Mouse (Mus musculus) intestine, embryonic 15.5 days (tissue): ENCODE measurements around the gene Mylk4. TPM values are rescaled to one million over a fixed set of nuclear protein-coding genes. Genes with fewer than 3 reads are reported as not detected.

Source experiments
- ATAC-seq: fragments of 200-750 bp; cut with Nextera tagmentation; 2 replicates; pipeline ENCODE4 v1.8.0; 2017; ENCODE audit warnings: moderate TSS enrichment, moderate library complexity
- H3K27ac ChIP-seq: fragments of 300-500 bp; sonication (generic); 2 replicates; pipeline ENCODE4 v1.5.1; 2015; ENCODE audit warnings: mild to moderate bottlenecking, inconsistent platforms
- H3K27me3 ChIP-seq: fragments of 300-500 bp; sonication (generic); replicated peaks from 2 replicates; pipeline ENCODE4 v1.6.1; 2015; ENCODE audit warnings: inconsistent platforms
- H3K36me3 ChIP-seq: fragments of 300-500 bp; sonication (generic); 2 replicates; pipeline ENCODE4 v1.6.1; 2015; ENCODE audit warnings: inconsistent platforms
- H3K4me1 ChIP-seq: fragments of 300-500 bp; sonication (generic); replicated peaks from 2 replicates; pipeline ENCODE4 v1.6.1; 2015; ENCODE audit warnings: inconsistent platforms
- H3K4me2 ChIP-seq: fragments of 300-500 bp; sonication (generic); replicated peaks from 2 replicates; pipeline ENCODE4 v1.6.1; 2015; ENCODE audit warnings: mild to moderate bottlenecking, inconsistent platforms
- H3K4me3 ChIP-seq: fragments of 300-500 bp; sonication (generic); replicated peaks from 2 replicates; pipeline ENCODE4 v1.5.1; 2015; ENCODE audit warnings: inconsistent platforms
- H3K9ac ChIP-seq: fragments of 300-500 bp; sonication (generic); 2 replicates; pipeline ENCODE4 v1.6.1; 2015; ENCODE audit warnings: inconsistent platforms
- H3K9me3 ChIP-seq: fragments of 300-500 bp; sonication (generic); 2 replicates; pipeline ENCODE4 v1.6.1; 2016; ENCODE audit warnings: inconsistent platforms
- WGBS: fragments of 180-500 bp; shearing (Covaris S2); methylation state at CpG from one replicate; pipeline ENCODE4 v1.1.7; 2015; 5-methylcytosine and 5-hydroxymethylcytosine counted together
- polyA plus RNA-seq: library from polyadenylated mRNA; unstranded; fragments of >200 nt; fragmentation: Nextera tagmentation; extraction: Ambion mirVana; gene quantifications from 2 replicates; pipeline ENCODE4 v1.2.1, GENCODE M21; 2015

The Mylk4 gene
- polyA plus RNA-seq, 1 experiment from 2014 or later, result 0.08 TPM

GRCm38 (mm10) chr13:32748421-32748820 is 35.3 kb downstream of the Mylk4 start:
- no peak overlapping the region for H3K4me2 ChIP-seq
- ATAC-seq, result no peak

GRCm38 (mm10) chr13:32741161-32741560 is 42.6 kb downstream of the Mylk4 start:
- Histone ChIP-seq H3K27me3 (no peaks in the 10 kb centered on the region), H3K36me3 (no peaks in the 10 kb centered on the region), H3K4me2 (no peak overlapping the region), H3K9me3 (no peaks in the 10 kb centered on the region), H3K9ac (no peak overlapping the region), H3K4me1 (no peaks in the 10 kb centered on the region), H3K4me3 (no peak overlapping the region), H3K27ac (no peak overlapping the region)
- WGBS, result 49% methylated on average over 7 of the region's 7 CpGs
- ATAC-seq, result no peak

More at GRCm38 (mm10) chr13:32748421-32748820, 35.3 kb downstream of the Mylk4 start:
- Histone ChIP-seq H3K9ac (no peak overlapping the region), H3K27ac (no peak overlapping the region), H3K4me3 (no peak overlapping the region), H3K9me3 (no peaks in the 10 kb centered on the region), H3K4me1 (no peaks in the 10 kb centered on the region), H3K36me3 (no peaks in the 10 kb centered on the region), H3K27me3 (no peaks in the 10 kb centered on the region)
- 49% methylated on average over 2 of the region's 2 CpGs for WGBS

- Histone ChIP-seq H3K9me3 (no peaks in the 10 kb centered on the region), H3K27me3 (no peaks in the 10 kb centered on the region), H3K4me3 (no peak overlapping the region), H3K4me1 (no peaks in the 10 kb centered on the region), H3K9ac (no peak overlapping the region), H3K27ac (no peak overlapping the region), H3K4me2 (no peak overlapping the region), H3K36me3 (no peaks in the 10 kb centered on the region)
- no peak for ATAC-seq
Measured at GRCm38 (mm10) chr13:32731283-32731682, 52.5 kb downstream of the Mylk4 start.

- 91% methylated on average over 5 of the region's 5 CpGs for WGBS
- Histone ChIP-seq H3K4me2 (no peak overlapping the region), H3K27me3 (no peaks in the 10 kb centered on the region), H3K9me3 (no peaks in the 10 kb centered on the region), H3K9ac (no peak overlapping the region), H3K36me3 (no peaks in the 10 kb centered on the region), H3K4me1 (no peaks in the 10 kb centered on the region), H3K27ac (no peak overlapping the region), H3K4me3 (no peak overlapping the region)
- no peak for ATAC-seq
Measured at GRCm38 (mm10) chr13:32724606-32725005, 59.1 kb downstream of the Mylk4 start.

GRCm38 (mm10) chr13:32721717-32722116 is 62.0 kb downstream of the Mylk4 start:
- no peak overlapping the region for H3K4me3 ChIP-seq
- H3K27me3 ChIP-seq, result no peaks in the 10 kb centered on the region
- no peak overlapping the region for H3K27ac ChIP-seq
- H3K4me2 ChIP-seq, result no peak overlapping the region
- no peak for ATAC-seq
- H3K9me3 ChIP-seq, result no peaks in the 10 kb centered on the region
- H3K36me3 ChIP-seq, result no peaks in the 10 kb centered on the region
- H3K4me1 ChIP-seq, result no peaks in the 10 kb centered on the region
- 90% methylated on average over 4 of the region's 4 CpGs for WGBS
- no peak overlapping the region for H3K9ac ChIP-seq

GRCm38 (mm10) chr13:32719284-32719683 is 64.5 kb downstream of the Mylk4 start:
- H3K36me3 ChIP-seq, result no peaks in the 10 kb centered on the region
- no peaks in the 10 kb centered on the region for H3K9me3 ChIP-seq
- ATAC-seq, result no peak
- no peaks in the 10 kb centered on the region for H3K27me3 ChIP-seq
- no peaks in the 10 kb centered on the region for H3K4me1 ChIP-seq
- no peak overlapping the region for H3K4me3 ChIP-seq
- H3K4me2 ChIP-seq, result no peak overlapping the region
- no peak overlapping the region for H3K9ac ChIP-seq
- no peak overlapping the region for H3K27ac ChIP-seq
- 18% methylated on average over 3 of the region's 3 CpGs for WGBS

GRCm38 (mm10) chr13:32717709-32718108 is 66.0 kb downstream of the Mylk4 start:
- Histone ChIP-seq H3K9ac (no peak overlapping the region), H3K27ac (no peak overlapping the region), H3K27me3 (no peaks in the 10 kb centered on the region), H3K4me1 (no peaks in the 10 kb centered on the region), H3K4me3 (no peak overlapping the region), H3K4me2 (no peak overlapping the region), H3K36me3 (no peaks in the 10 kb centered on the region), H3K9me3 (no peaks in the 10 kb centered on the region)
- no peak for ATAC-seq
- 74% methylated on average over 5 of the region's 5 CpGs for WGBS

- no peak overlapping the region for H3K9ac ChIP-seq
- 94% methylated on average over 3 of the region's 3 CpGs for WGBS
- no peak overlapping the region for H3K4me3 ChIP-seq
- H3K27me3 ChIP-seq, result no peaks in the 10 kb centered on the region
- no peak overlapping the region for H3K27ac ChIP-seq
- no peak for ATAC-seq
- H3K4me2 ChIP-seq, result no peak overlapping the region
- no peaks in the 10 kb centered on the region for H3K9me3 ChIP-seq
- H3K4me1 ChIP-seq, result no peaks in the 10 kb centered on the region
- no peaks in the 10 kb centered on the region for H3K36me3 ChIP-seq
Measured at GRCm38 (mm10) chr13:32712568-32712967, 71.2 kb downstream of the Mylk4 start.

GRCm38 (mm10) chr13:32707894-32708293 is 75.9 kb downstream of the Mylk4 start:
- 0 out of 2 replicates have a peak, but pooled peaks cover 6% of the 10 kb centered on the region for H3K4me1 ChIP-seq
- H3K36me3 ChIP-seq, result no peaks in the 10 kb centered on the region
- WGBS, result 90% methylated on average over 2 of the region's 2 CpGs
- H3K9me3 ChIP-seq, result no peaks in the 10 kb centered on the region
- no peak overlapping the region for H3K9ac ChIP-seq
- no peak overlapping the region for H3K4me3 ChIP-seq
- no peak overlapping the region for H3K4me2 ChIP-seq
- H3K27ac ChIP-seq, result no peak overlapping the region
- ATAC-seq, result no peak
- no peaks in the 10 kb centered on the region for H3K27me3 ChIP-seq

- no peak for ATAC-seq
- Histone ChIP-seq H3K27ac (no peak overlapping the region), H3K4me2 (no peak overlapping the region), H3K4me1 (0 out of 2 replicates have a peak, but pooled peaks cover 6% of the 10 kb centered on the region), H3K4me3 (no peak overlapping the region), H3K9me3 (no peaks in the 10 kb centered on the region), H3K27me3 (no peaks in the 10 kb centered on the region), H3K36me3 (no peaks in the 10 kb centered on the region), H3K9ac (no peak overlapping the region)
- WGBS, result 51% methylated on average over 10 of the region's 10 CpGs
Measured at GRCm38 (mm10) chr13:32706651-32707288, 77.0 kb downstream of the Mylk4 start.

GRCm38 (mm10) chr13:32705315-32705714 is 78.4 kb downstream of the Mylk4 start:
- WGBS, result 45% methylated on average over 1 of the region's 1 CpGs
- H3K9me3 ChIP-seq, result no peaks in the 10 kb centered on the region
- H3K4me1 ChIP-seq, result 0 out of 2 replicates have a peak, but pooled peaks cover 6% of the 10 kb centered on the region
- no peak for ATAC-seq
- no peaks in the 10 kb centered on the region for H3K36me3 ChIP-seq
- no peak overlapping the region for H3K9ac ChIP-seq
- no peak overlapping the region for H3K4me3 ChIP-seq
- H3K4me2 ChIP-seq, result no peak overlapping the region
- no peak overlapping the region for H3K27ac ChIP-seq
- H3K27me3 ChIP-seq, result no peaks in the 10 kb centered on the region

GRCm38 (mm10) chr13:32704911-32705310 is 78.8 kb downstream of the Mylk4 start:
- no peaks in the 10 kb centered on the region for H3K27me3 ChIP-seq
- 77% methylated on average over 2 of the region's 2 CpGs for WGBS
- no peaks in the 10 kb centered on the region for H3K36me3 ChIP-seq
- no peak overlapping the region for H3K4me3 ChIP-seq
- no peak overlapping the region for H3K27ac ChIP-seq
- H3K4me2 ChIP-seq, result no peak overlapping the region
- ATAC-seq, result no peak
- no peak overlapping the region for H3K9ac ChIP-seq
- 0 out of 2 replicates have a peak, but pooled peaks cover 6% of the 10 kb centered on the region for H3K4me1 ChIP-seq
- H3K9me3 ChIP-seq, result no peaks in the 10 kb centered on the region

- Histone ChIP-seq H3K27ac (no peak overlapping the region), H3K36me3 (no peaks in the 10 kb centered on the region), H3K4me1 (0 out of 2 replicates have a peak, but pooled peaks cover 1% of the 10 kb centered on the region), H3K4me2 (no peak overlapping the region), H3K4me3 (no peak overlapping the region), H3K27me3 (no peaks in the 10 kb centered on the region), H3K9ac (no peak overlapping the region), H3K9me3 (no peaks in the 10 kb centered on the region)
- 68% methylated on average over 1 of the region's 1 CpGs for WGBS
- no peak for ATAC-seq
Measured at GRCm38 (mm10) chr13:32701564-32701963, 82.2 kb downstream of the Mylk4 start.
